Mouse (Mus musculus) lung, postnatal 10 days (tissue): ENCODE measurements at regions not wholly inside any gene's neighbourhood (a gene's known extent, or its start where the extent isn't known, plus 50 kb on each side); places are given as distances from the start of the nearest gene placed in this dataset.
A peak's percentile ranks its signal among the peaks of the same experiment; 100 is the strongest.

Experiments used
- DNase-seq: peaks from one replicate; pipeline ENCODE4 v3.0.0; 2021

- no peak for DNase-seq
Measured at GRCm38 (mm10) chr8:12075943-12076342, 202.7 kb upstream of the A230072I06Rik start.

GRCm38 (mm10) chr8:12076811-12077375, 201.7 kb upstream of the A230072I06Rik start:
- DNase-seq: peak; percentile 41

GRCm38 (mm10) chr8:12077896-12078295, 200.7 kb upstream of the A230072I06Rik start:
- no peak for DNase-seq

- no peak for DNase-seq
Measured at GRCm38 (mm10) chr8:12078679-12079566, 199.7 kb upstream of the A230072I06Rik start.

GRCm38 (mm10) chr8:12081536-12081935, 197.1 kb upstream of the A230072I06Rik start:
- DNase-seq: no peak

- no peak for DNase-seq
Measured at GRCm38 (mm10) chr8:12087192-12087800, 191.3 kb upstream of the A230072I06Rik start.

- no peak for DNase-seq
Measured at GRCm38 (mm10) chr8:12100145-12100544, 178.5 kb upstream of the A230072I06Rik start.

- DNase-seq: no peak
Measured at GRCm38 (mm10) chr8:12103296-12103695, 175.3 kb upstream of the A230072I06Rik start.

GRCm38 (mm10) chr8:12105106-12105901, 173.3 kb upstream of the A230072I06Rik start:
- no peak for DNase-seq

GRCm38 (mm10) chr8:12108578-12108977, 170.0 kb upstream of the A230072I06Rik start:
- DNase-seq: no peak

- DNase-seq: no peak
Measured at GRCm38 (mm10) chr8:12111626-12112025, 167.0 kb upstream of the A230072I06Rik start.

- peak; percentile 17 for DNase-seq
Measured at GRCm38 (mm10) chr8:12113023-12113422, 165.6 kb upstream of the A230072I06Rik start.

- no peak for DNase-seq
Measured at GRCm38 (mm10) chr8:12126374-12127001, 152.1 kb upstream of the A230072I06Rik start.

- peak; percentile 48 for DNase-seq
Measured at GRCm38 (mm10) chr8:12127106-12127800, 151.4 kb upstream of the A230072I06Rik start.

GRCm38 (mm10) chr8:12127801-12128490, 150.7 kb upstream of the A230072I06Rik start:
- no peak for DNase-seq

- no peak for DNase-seq
Measured at GRCm38 (mm10) chr8:12130591-12130990, 148.0 kb upstream of the A230072I06Rik start.

- no peak for DNase-seq
Measured at GRCm38 (mm10) chr8:12134200-12134599, 144.4 kb upstream of the A230072I06Rik start.

GRCm38 (mm10) chr8:12135392-12136177, 143.0 kb upstream of the A230072I06Rik start:
- DNase-seq: no peak

GRCm38 (mm10) chr8:12136178-12136455, 142.5 kb upstream of the A230072I06Rik start:
- DNase-seq: no peak

- no peak for DNase-seq
Measured at GRCm38 (mm10) chr8:12137496-12137895, 141.1 kb upstream of the A230072I06Rik start.

- no peak for DNase-seq
Measured at GRCm38 (mm10) chr8:12137913-12138312, 140.7 kb upstream of the A230072I06Rik start.
